ENCODE assay signal across 14 mouse cellular contexts in genomic region chr6:90320429-90320828, GRCm38 (mm10). TPM values are rescaled to one million over a fixed set of nuclear protein-coding genes. Genes with fewer than 3 reads are reported as not detected.
DNase-seq lines count a peak whose midpoint lies in the region; ATAC-seq lines count a peak whose summit lies in the region.
"Had no signal": no experiment of that assay in that cellular context is flagged by ENCODE, and none has a peak within 500 bp of the region (broad histone marks: within the 10 kb centered on the region; RNA-seq: fewer than 3 reads in every experiment).

No protein-coding gene starts in this region.

- H3K4me3 ChIP-seq in liver, embryonic 16.5 days (ENCODE audit: low read depth, low read length): no peak overlapping the region
- H3K4me3 ChIP-seq: embryonic facial prominence, embryonic 13.5 days; forebrain, embryonic 10.5 days; heart, adult 2 months; hindbrain, embryonic 15.5 days had no signal

- ATAC-seq in liver, embryonic 16.5 days (ENCODE audit: low read depth): peak; percentile 83

- peak; percentile 36 for DNase-seq in 416B (ENCODE audit: low read depth)
- DNase-seq in kidney, adult 18-20 months: peak; percentile 38
- DNase-seq in kidney, postnatal 25 days: peak; percentile 51 to 80
- DNase-seq in cerebellum, postnatal 36 days: no peak
- no peak for DNase-seq in spleen, adult 12 weeks (ENCODE audit: low spot score)
- no peak for DNase-seq in thymus, postnatal 25 days
- DNase-seq: lung, adult 18-20 months had no signal

- no peaks in the 10 kb centered on the region for H3K27me3 ChIP-seq in liver, embryonic 16.5 days (ENCODE audit: control insufficient read depth, insufficient read depth, low read depth, low read length)
- H3K27me3 ChIP-seq: hindbrain, embryonic 15.5 days had no signal

- no peaks in the 10 kb centered on the region for H3K36me3 ChIP-seq in liver, embryonic 16.5 days (ENCODE audit: control insufficient read depth, insufficient read depth)
- H3K36me3 ChIP-seq: embryonic facial prominence, embryonic 13.5 days; forebrain, embryonic 10.5 days; G1E; hindbrain, embryonic 15.5 days had no signal

- no peak overlapping the region; the same call in 1 of the 2 replicates for H3K4me2 ChIP-seq in liver, embryonic 16.5 days (ENCODE audit: low read depth, low read length)
- H3K4me2 ChIP-seq: embryonic facial prominence, embryonic 13.5 days; hindbrain, embryonic 15.5 days had no signal

- H3K9ac ChIP-seq in liver, embryonic 16.5 days (ENCODE audit: low read depth, low read length): peak overlapping the region; percentile 15; the same call in 1 of the 2 replicates
- H3K9ac ChIP-seq: embryonic facial prominence, embryonic 13.5 days; hindbrain, embryonic 15.5 days had no signal

- peak overlapping the region; percentile 74 for H3K27ac ChIP-seq in liver, embryonic 16.5 days (ENCODE audit: low read length)
- H3K27ac ChIP-seq: embryonic facial prominence, embryonic 13.5 days; forebrain, embryonic 10.5 days; heart, adult 2 months; hindbrain, embryonic 15.5 days had no signal

- H3K9me3 ChIP-seq in liver, embryonic 16.5 days (replicated peaks; ENCODE audit: control insufficient read depth, low read length): no peaks in the 10 kb centered on the region
- H3K9me3 ChIP-seq: embryonic facial prominence, embryonic 13.5 days; G1E; hindbrain, embryonic 15.5 days had no signal

- peaks cover 8% of the 10 kb centered on the region for H3K4me1 ChIP-seq in liver, embryonic 16.5 days (ENCODE audit: control insufficient read depth, low read depth, low read length)

- 42% methylated on average over 5 of the region's 5 CpGs for WGBS in liver, embryonic 16.5 days (ENCODE audit: insufficient replicate concordance)

RNA-seq across cellular contexts. Expression of gene Chst13, which starts 4.6 kb away (rescaled TPM):
- polyA plus RNA-seq in liver, embryonic 16.5 days (2015; fragmentation: Nextera tagmentation; extraction: Ambion mirVana): 13.1 and 13.4 TPM in 2 replicates
- polyA plus RNA-seq: forebrain, embryonic 10.5 days; hindbrain, embryonic 15.5 days had no signal

RNA-seq across cellular contexts. Expression of gene Uroc1, which starts 12.7 kb away (rescaled TPM):
- polyA plus RNA-seq in liver, embryonic 16.5 days (2015; fragmentation: Nextera tagmentation; extraction: Ambion mirVana): 32.3 and 41.1 TPM in 2 replicates
- polyA plus RNA-seq: embryonic facial prominence, embryonic 13.5 days; forebrain, embryonic 10.5 days; G1E; heart, adult 2 months; hindbrain, embryonic 15.5 days had no signal

RNA-seq across cellular contexts. Expression of gene BC048671, which starts 19.4 kb away (rescaled TPM):
- polyA plus RNA-seq in liver, embryonic 16.5 days (2015; fragmentation: Nextera tagmentation; extraction: Ambion mirVana): 0.12 TPM in 1 of 2 replicates, not detected in the other
- polyA plus RNA-seq: embryonic facial prominence, embryonic 13.5 days; forebrain, embryonic 10.5 days; G1E; hindbrain, embryonic 15.5 days; thymus, postnatal 0 days had no signal

RNA-seq across cellular contexts. Expression of gene Zxdc, which starts 48.9 kb away (rescaled TPM):
- polyA plus RNA-seq in liver, embryonic 16.5 days (2015; fragmentation: Nextera tagmentation; extraction: Ambion mirVana): 2.0 and 3.0 TPM in 2 replicates

Comparison
In these comparisons a context has a peak if more than half of its experiments do, and no peak if none do; other contexts are left out.
1. DNase-seq: peak in 416B (single experiment), kidney, adult 18-20 months (single experiment) and kidney, postnatal 25 days (2 of 2); none in cerebellum, postnatal 36 days (0 of 2), spleen, adult 12 weeks (single experiment) and thymus, postnatal 25 days (single experiment).